Mouse (Mus musculus): ENCODE data around the gene Dhodh.

DNA sequence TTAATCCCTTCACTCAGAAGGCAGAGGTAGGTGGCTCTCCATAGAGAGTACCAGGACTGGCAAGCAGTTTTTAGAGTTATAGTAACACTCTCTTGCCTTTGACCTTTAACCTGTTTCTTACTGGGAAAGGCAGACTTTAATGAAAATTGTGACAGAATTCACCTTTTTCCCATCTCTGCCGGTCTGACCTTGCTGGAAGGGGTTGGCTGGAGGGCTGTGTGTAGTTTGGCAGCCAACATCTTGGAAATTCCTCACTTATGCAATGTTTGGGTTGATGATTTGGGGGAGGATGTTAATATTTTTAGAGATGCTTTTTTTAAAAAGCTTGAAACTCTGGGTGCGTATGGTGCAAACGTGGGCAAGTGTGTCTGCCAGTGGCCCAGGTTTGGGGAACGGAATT is 24.2 kb downstream of the Dhodh start:
- TF ChIP-seq CTCF (IDR thresholded peaks at IDR 0.05; ENCODE audit: control insufficient read depth, insufficient read depth, low read length): no peak
- TF ChIP-seq POLR2A (IDR thresholded peaks at IDR 0.05; ENCODE audit: borderline replicate concordance, control insufficient read depth, low read depth, low read length): no peak
